Mouse (Mus musculus): ENCODE measurements around the gene Hacd3. TPM values are rescaled to one million over a fixed set of nuclear protein-coding genes. Genes with fewer than 3 reads are reported as not detected.
"Not testable (repeated sequence)": the region's sequence is repeated elsewhere in the genome, so short reads cannot be mapped to it uniquely, and the experiment has no call there.

The Hacd3 gene
- polyA plus RNA-seq, 1 experiment from 2014 or later = 194 TPM

DNA sequence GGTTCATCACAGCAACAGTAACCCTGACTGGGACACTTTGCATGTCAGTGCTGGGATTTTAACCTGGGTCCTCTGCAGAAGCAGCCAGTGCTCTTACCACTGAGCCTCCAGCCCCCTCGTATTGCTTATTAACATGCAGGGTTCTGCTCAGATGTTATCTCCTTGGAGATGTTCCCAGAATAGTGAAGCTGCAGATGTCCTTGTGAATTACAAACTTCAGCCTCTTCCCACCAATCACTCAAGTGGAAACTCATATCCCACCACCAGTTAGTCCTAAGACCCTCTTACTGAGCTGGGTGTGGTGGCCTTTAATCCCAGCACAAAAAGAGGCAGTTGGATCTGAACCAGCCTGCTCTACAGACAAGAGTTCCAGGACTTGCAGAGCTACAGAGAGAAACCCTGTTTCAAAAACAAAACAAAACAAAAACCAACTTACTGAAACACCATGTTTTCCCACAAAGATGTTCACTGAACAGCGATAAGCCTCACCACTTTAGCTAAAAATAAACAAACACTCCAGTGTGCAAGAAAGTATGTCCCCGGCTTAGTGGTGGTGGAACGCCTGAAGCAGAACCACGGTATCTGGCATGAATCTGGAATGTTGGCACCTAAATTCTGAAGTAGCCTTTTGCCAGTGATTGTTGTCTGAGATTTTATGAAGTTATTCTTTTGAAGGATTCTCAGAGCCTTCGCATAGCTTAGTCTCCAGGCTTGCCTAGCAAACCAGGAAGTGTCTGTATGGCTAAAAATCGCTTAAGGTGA lies 5.9 kb downstream of the Hacd3 start:
- Histone ChIP-seq H3K4me1 (peaks cover 54% of the 10 kb centered on the region), H3K27ac (replicated peaks) (0 out of 2 replicates have a peak overlapping the region, but pooled peaks have one; percentile 31), H3K9ac (replicated peaks) (no peak overlapping the region), H3K4me2 (replicated peaks) (no peak overlapping the region), H3K27me3 (no peaks in the 10 kb centered on the region), H3K36me3 (no peaks in the 10 kb centered on the region), H3K4me3 (no peak overlapping the region), H3K9me3 (no peaks in the 10 kb centered on the region)
- ATAC-seq (replicated peaks) = no peak
- WGBS = 72% methylated on average over 7 of the region's 7 CpGs

DNA sequence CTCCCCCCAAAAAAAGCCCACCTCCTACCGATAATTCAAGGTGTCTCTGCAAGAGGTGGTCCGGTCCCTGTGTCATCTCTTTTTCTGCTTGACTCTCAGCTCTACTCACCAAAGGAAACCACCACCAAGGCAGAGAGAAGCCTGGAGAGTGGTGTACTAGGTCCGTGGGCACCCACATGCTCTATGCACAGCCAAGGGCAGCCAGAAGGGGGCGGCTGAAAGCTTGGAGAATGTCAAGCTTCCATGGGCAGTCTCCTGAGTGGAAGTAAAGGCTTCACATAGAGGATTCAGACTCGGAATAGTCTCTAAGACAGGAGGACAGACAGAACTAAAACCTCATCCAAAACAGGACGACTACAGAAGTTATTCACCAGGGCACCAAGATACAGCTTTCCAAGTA lies 10.2 kb downstream of the Hacd3 start:
- ATAC-seq (replicated peaks) = no peak
- no peak overlapping the region for H3K9ac ChIP-seq (replicated peaks)
- no peaks in the 10 kb centered on the region for H3K9me3 ChIP-seq
- WGBS = 54% methylated on average over 6 of the region's 6 CpGs
- H3K27ac ChIP-seq (replicated peaks) = no peak overlapping the region
- H3K36me3 ChIP-seq = peaks cover 14% of the 10 kb centered on the region
- no peak overlapping the region for H3K4me3 ChIP-seq
- no peak overlapping the region for H3K4me2 ChIP-seq (replicated peaks)
- peaks cover 11% of the 10 kb centered on the region for H3K4me1 ChIP-seq
- H3K27me3 ChIP-seq = no peaks in the 10 kb centered on the region

DNA sequence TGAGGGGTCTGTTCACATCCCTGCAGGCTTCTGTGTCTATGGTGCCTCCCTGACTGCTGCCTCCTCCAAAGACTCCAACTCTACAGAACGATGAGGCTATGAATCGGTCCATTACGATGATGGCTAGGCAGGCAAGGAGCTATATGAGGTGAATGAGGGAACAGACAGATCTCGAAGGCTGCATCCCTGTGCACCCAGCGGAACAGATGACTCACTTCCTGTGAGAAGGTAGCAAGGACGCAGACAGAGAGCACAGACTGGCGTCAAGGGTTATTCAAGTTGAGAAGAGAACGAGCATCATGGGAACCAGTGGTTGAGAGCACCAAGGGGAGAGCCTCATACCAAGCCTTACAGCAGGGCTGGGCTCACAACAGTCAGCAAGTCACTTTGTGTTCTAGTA lies 10.9 kb downstream of the Hacd3 start:
- Histone ChIP-seq H3K4me2 (replicated peaks) (no peak overlapping the region), H3K27ac (replicated peaks) (no peak overlapping the region)
- no peak for ATAC-seq (replicated peaks)

DNA sequence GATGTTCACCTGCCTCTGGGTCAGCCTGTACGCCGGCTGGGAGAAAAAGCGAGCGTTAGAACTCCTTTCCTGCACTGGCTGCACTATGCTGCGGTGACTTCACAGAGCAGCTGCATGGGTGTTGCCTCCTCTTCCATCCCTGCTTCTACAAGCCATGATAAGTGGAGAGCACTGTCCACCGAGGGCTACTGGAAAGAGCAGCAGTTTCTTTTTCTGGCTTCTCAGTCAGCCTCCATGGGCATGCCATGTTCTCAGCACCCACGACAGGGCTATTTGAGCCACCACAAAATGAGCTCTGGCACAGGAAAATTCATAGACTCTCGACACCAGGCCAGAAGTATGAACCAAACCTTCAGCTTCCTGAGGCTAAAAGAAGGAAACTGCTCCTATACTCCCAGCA lies 15.8 kb downstream of the Hacd3 start:
- Histone ChIP-seq H3K27ac (replicated peaks) (no peak overlapping the region), H3K4me1 (no peaks in the 10 kb centered on the region), H3K9me3 (no peaks in the 10 kb centered on the region), H3K4me2 (replicated peaks) (no peak overlapping the region), H3K36me3 (peaks cover 49% of the 10 kb centered on the region), H3K9ac (replicated peaks) (no peak overlapping the region), H3K4me3 (no peak overlapping the region), H3K27me3 (no peaks in the 10 kb centered on the region)
- no peak for ATAC-seq (replicated peaks)
- 94% methylated on average over 8 of the region's 8 CpGs for WGBS

More for the DNA sequence above, 10.9 kb downstream of the Hacd3 start:
- Histone ChIP-seq H3K9ac (replicated peaks) (no peak overlapping the region), H3K36me3 (peaks cover 21% of the 10 kb centered on the region), H3K27me3 (no peaks in the 10 kb centered on the region), H3K4me3 (no peak overlapping the region), H3K9me3 (no peaks in the 10 kb centered on the region), H3K4me1 (peaks cover 4% of the 10 kb centered on the region)
- 93% methylated on average over 8 of the region's 8 CpGs for WGBS

DNA sequence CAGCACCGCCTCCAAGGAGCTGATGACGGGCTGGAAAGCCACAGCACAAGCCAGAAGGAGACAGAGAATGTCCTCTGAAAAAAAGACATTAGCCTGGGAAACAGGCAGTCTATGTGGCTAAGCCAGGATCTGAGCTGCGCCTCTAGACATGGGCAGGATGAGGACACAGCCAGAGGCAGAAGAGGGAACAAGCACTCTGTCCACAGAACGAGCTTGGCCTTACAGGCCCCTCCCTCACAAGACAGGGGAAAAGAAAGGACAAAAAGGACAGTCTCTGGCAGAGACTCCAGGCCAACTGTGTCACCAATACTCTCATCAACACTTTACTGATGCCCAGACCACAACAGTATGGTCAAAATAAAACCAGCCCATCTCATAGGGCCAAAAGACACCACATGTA lies 20.0 kb downstream of the Hacd3 start:
- Histone ChIP-seq H3K27ac (replicated peaks) (no peak overlapping the region), H3K4me3 (no peak overlapping the region), H3K9me3 (no peaks in the 10 kb centered on the region), H3K36me3 (peaks cover 70% of the 10 kb centered on the region), H3K4me1 (no peaks in the 10 kb centered on the region), H3K27me3 (no peaks in the 10 kb centered on the region), H3K4me2 (replicated peaks) (no peak overlapping the region), H3K9ac (replicated peaks) (no peak overlapping the region)
- WGBS = 58% methylated on average over 4 of the region's 4 CpGs
- no peak for ATAC-seq (replicated peaks)

DNA sequence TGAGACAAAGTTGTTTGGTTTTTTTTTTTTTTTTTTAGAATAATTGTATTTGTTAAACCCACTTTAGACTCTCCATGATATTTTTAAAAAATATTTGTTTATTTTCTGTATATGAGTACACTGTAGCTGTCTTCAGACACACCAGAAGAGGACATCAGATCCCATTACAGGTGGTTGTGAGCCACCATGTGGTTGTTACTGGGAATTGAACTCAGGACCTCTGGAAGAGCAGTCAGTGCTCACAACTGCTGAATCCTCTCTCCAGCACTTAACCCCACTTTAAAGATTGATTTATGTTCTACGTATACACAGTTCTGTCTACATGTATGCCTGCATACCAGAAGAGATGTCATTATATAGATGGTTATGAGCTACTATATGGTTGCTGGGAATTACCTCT lies 26.0 kb downstream of the Hacd3 start:
- H3K4me3 ChIP-seq; ATAC-seq (replicated peaks); H3K4me1 ChIP-seq; H3K9me3 ChIP-seq; H3K9ac ChIP-seq (replicated peaks); H3K27ac ChIP-seq (replicated peaks); H3K27me3 ChIP-seq; H3K4me2 ChIP-seq (replicated peaks): not testable (repeated sequence)
- 98% methylated on average over 1 of the region's 1 CpGs for WGBS
- H3K36me3 ChIP-seq = peaks cover 80% of the 10 kb centered on the region

DNA sequence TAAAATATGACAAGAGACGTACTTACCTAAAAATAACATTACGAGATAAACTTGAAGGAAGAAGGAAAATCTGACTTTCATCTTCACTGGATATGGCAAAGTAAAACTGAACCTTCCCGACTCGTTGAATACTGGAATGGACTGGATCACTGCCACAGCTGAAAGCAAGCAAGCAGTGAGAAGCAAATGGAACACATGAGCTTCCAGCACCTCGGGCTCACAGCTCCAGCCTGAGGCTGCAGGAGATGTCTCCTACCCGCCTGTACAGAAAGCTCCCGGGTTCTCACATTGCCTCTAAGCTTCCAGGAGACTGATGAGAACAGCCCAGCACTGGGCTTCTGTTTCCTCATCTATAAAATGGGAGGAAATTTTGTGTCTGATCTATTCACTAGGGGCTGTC lies 31.2 kb downstream of the Hacd3 start:
- Histone ChIP-seq H3K36me3 (peaks cover 87% of the 10 kb centered on the region), H3K27ac (replicated peaks) (no peak overlapping the region), H3K4me3 (no peak overlapping the region), H3K9me3 (no peaks in the 10 kb centered on the region), H3K4me2 (replicated peaks) (no peak overlapping the region), H3K9ac (replicated peaks) (no peak overlapping the region), H3K27me3 (no peaks in the 10 kb centered on the region), H3K4me1 (no peaks in the 10 kb centered on the region)
- WGBS = 92% methylated on average over 7 of the region's 7 CpGs
- no peak for ATAC-seq (replicated peaks)

DNA sequence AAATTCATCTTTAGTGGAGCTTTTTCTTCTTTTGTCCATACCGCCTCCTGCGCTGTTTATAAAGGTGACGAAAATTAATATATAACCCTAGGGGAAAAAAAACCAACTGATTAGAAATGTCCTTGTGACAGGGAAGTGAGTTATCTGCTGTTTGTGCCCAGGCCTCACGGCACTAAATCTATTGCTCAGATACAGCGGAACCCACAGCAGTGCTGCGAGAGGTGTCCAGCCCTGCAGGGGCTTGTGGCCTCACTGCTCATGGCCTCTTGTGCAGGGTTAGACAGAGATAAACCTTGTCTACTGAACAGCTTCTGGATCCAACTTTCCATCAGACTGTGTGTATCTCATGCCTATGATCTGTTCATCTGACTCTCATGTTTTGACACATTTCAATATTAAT lies 33.0 kb downstream of the Hacd3 start:
- Histone ChIP-seq H3K9ac (replicated peaks) (no peak overlapping the region), H3K4me2 (replicated peaks) (no peak overlapping the region), H3K4me1 (no peaks in the 10 kb centered on the region), H3K27me3 (no peaks in the 10 kb centered on the region), H3K36me3 (peaks cover 92% of the 10 kb centered on the region), H3K27ac (replicated peaks) (no peak overlapping the region), H3K4me3 (no peak overlapping the region), H3K9me3 (no peaks in the 10 kb centered on the region)
- ATAC-seq (replicated peaks) = no peak
- WGBS = 91% methylated on average over 6 of the region's 6 CpGs

DNA sequence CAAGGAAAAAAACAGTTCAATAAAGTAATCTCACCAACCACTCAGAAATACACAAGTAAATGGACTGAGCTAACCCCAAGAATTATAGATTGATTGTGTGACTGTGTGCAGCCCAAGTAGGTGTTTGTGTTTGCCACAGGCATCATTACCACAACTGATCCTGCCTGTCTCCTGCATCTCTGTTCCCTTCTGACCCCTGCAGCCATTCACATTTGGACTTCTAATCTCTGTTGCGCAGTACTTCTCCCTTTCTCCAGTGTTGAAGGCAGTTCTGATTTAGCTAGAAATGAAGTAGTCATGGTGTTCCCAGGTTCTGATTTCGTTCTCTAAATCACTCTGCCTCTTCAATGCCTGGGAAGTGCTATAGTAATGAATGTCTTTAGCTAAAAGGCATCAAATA lies 33.8 kb downstream of the Hacd3 start:
- no peak for ATAC-seq (replicated peaks)
- Histone ChIP-seq H3K4me3 (no peak overlapping the region), H3K36me3 (peaks cover 92% of the 10 kb centered on the region), H3K4me2 (replicated peaks) (no peak overlapping the region), H3K4me1 (no peaks in the 10 kb centered on the region), H3K9me3 (no peaks in the 10 kb centered on the region), H3K9ac (replicated peaks) (no peak overlapping the region), H3K27ac (replicated peaks) (no peak overlapping the region), H3K27me3 (no peaks in the 10 kb centered on the region)
- 92% methylated on average over 2 of the region's 2 CpGs for WGBS

DNA sequence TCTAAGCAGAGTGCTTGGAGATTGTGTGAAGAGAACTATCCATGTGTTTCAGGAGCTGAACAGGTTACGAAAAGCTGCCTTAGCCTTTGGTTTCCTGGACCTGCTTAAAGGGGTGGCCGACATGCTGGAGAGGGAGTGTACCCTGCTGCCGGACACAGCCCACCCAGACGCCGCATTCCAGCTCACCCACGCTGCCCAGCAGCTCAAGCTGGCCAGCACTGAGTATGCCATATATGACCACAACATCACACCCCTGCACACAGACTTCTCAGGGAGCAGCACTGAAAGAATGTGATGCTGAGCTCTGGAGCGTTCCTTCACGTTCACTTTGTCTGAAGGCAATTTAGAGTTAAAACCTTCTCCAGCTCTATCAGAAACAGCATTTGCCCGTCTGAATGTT lies 35.7 kb downstream of the Hacd3 start:
- H3K4me1 ChIP-seq = no peaks in the 10 kb centered on the region
- H3K27me3 ChIP-seq = no peaks in the 10 kb centered on the region
- no peak overlapping the region for H3K9ac ChIP-seq (replicated peaks)
- H3K36me3 ChIP-seq = peaks cover 94% of the 10 kb centered on the region
- no peak for ATAC-seq (replicated peaks)
- H3K9me3 ChIP-seq = no peaks in the 10 kb centered on the region
- 90% methylated on average over 9 of the region's 9 CpGs for WGBS
- H3K27ac ChIP-seq (replicated peaks) = no peak overlapping the region
- no peak overlapping the region for H3K4me3 ChIP-seq
- H3K4me2 ChIP-seq (replicated peaks) = no peak overlapping the region

DNA sequence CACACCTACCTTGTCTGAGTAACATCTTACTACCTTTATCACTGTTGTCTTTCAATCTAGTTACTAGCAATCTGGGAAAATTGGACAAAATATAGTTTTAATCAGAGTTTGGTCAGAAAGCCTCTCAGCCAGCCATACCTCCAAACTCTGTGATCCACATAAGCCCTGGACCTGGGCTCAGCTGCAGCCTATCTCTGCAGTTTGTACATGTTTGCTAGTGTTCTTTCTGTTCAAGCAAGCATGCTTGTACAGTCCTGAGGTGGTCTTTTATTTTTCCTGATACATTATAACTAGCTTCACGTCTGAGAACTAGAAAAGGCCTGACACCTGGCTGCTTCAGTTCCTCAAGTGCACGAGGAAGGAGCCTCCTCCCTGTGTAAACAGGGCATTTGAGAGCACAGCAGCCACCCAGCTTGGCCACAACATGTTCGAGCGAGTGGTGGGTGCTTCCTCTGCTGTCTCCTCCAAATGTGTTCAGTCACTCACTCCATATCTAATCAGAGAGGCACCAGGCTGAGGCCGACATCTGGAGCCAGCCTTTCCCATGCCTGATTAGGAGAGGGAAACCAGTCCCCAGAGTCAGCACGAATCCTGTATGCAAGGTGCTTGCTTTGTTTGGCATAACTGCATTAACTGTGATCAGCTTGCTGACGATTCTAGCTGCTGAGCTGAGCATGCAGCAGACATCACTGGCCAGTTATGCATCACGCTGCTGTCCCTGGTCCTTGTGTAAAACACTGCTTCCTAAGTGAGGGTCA lies 36.3 kb downstream of the Hacd3 start:
- H3K9me3 ChIP-seq = no peaks in the 10 kb centered on the region
- peaks cover 94% of the 10 kb centered on the region for H3K36me3 ChIP-seq
- no peaks in the 10 kb centered on the region for H3K27me3 ChIP-seq
- ATAC-seq (replicated peaks) = no peak
- no peak overlapping the region for H3K4me2 ChIP-seq (replicated peaks)
- WGBS = 86% methylated on average over 8 of the region's 8 CpGs
- H3K4me1 ChIP-seq = no peaks in the 10 kb centered on the region
- no peak overlapping the region for H3K27ac ChIP-seq (replicated peaks)
- H3K4me3 ChIP-seq = no peak overlapping the region
- H3K9ac ChIP-seq (replicated peaks) = no peak overlapping the region

DNA sequence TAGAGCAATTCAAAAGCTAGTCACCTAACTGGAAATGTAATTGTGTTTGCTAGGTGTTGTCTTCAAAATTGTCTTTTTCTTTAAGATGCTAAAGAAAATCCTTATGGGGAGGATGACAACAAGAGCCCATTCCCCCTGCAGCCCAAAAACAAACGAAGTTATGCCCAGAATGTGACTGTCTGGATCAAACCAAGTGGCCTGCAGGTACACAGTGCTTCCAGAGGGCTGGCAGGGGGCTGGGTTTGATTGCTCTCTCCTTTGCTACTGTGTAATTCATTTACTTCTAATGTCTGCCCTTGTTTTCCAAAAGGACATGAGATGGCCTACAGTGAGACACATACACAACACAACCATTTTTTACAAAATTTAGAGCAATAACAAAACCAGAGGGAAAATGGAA lies 39.6 kb downstream of the Hacd3 start:
- Histone ChIP-seq H3K4me1 (no peaks in the 10 kb centered on the region), H3K9me3 (no peaks in the 10 kb centered on the region), H3K4me2 (replicated peaks) (no peak overlapping the region), H3K36me3 (peaks cover 93% of the 10 kb centered on the region), H3K27me3 (no peaks in the 10 kb centered on the region), H3K4me3 (no peak overlapping the region), H3K9ac (replicated peaks) (no peak overlapping the region), H3K27ac (replicated peaks) (no peak overlapping the region)
- no peak for ATAC-seq (replicated peaks)
- WGBS = 78% methylated on average over 1 of the region's 1 CpGs

Measured in forebrain, embryonic 15.5 days (tissue).